Mouse (Mus musculus) hindlimb bud, embryonic 11.5 days (tissue): ENCODE measurements at regions not wholly inside any gene's neighbourhood (a gene's known extent, or its start where the extent isn't known, plus 50 kb on each side); places are given as distances from the start of the nearest gene placed in this dataset.

Source experiments
- DNase-seq: peaks from one replicate; pipeline ENCODE4 v3.0.0-alpha.2; 2012; ENCODE audit warnings: low read depth, low spot score; ENCODE audit errors: extremely low spot score

DNA sequence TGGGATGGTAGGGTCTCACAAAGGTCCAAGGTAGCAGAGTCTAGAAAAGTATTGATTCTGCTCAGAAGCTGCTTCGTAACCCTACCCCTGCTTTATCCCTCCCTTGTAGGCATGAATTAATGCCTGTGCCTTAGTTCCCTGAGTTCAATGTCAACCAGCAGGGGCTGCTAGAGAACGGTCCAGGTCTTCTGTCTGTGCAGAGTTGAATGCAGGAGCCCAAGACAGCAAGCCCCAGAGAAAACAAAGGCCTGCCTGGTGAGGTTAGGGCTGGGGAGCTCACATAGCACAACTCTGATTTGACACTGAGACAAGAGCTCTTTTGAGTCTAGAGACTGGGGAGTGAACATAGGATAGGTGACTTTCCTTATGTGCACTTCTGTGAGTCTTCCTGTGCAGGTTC, 56.6 kb downstream of the Olig3 start:
- DNase-seq: no peak

DNA sequence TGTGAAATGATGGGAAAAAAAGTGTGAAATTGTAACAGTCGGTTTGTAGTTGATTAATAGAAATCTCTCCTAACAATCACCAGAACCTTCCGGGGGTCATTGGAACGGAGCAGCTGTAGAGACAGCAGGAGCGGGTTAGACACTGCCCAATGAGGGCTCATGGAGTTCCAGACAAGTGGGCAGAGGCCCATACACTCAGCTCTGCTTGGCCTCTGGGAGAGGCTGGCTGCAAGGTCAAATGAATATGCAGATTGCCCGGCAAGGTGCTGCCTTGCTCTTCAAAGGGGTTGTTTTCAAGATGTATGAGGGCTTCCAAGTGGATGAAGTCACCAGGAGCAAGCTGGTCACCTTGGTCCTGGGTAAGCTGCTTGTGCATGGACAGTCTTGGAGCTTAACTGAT, 57.6 kb downstream of the Olig3 start:
- DNase-seq: no peak

DNA sequence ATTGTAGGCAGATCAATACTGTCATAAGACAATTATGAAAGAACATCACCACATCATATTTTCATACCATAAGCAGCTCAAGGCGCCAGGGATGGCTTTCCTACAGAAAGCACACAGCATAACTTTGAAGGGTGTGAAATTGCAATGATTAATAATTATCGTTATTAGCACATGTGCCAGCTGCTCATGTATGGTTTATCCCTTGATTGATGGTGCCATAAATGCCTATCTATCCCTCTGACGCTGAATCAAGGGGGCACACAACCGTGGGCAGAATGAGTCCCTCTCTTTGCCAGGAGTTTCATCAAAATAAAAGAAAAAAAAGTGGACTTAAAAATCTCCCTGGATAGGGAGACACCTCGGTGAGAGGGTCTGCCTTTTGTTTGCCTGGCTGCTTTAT, 58.5 kb downstream of the Olig3 start:
- no peak for DNase-seq

DNA sequence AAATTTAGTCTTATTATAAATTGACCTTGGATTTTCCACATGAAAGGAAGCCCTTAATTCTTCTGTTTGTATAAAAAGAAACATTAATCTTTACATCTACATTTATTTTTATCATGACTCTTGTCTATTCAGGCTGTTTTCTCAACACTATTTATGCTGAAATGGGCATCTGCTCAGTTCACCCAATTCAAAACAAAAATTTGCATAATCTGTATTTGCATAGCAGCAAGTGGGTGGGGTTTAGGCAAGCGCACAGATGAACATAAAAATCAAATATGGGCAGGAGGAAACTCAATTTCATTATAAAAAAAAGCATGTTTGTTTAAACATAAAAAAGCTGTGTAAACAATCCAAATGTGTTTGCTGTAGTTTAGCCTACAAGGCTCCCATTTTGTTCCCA, 67.7 kb downstream of the Olig3 start:
- no peak for DNase-seq

DNA sequence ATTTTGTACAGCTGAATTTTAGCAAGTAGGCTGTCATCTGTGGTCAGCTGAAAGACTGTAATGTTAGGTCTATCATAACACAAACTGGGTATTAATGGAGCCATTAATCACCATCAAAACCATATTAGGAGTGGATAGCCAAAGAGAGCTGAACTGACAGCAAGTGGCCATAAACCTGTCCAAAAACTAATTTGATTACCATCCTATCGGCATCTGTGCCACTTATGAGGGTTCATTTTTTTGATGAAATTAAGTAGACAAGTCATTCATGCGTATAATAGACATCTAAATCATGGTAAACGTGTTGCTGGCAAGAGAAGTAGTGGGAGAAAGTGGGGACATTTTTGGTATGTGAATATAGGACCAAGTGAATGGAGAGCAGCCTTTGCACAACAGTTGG, 68.6 kb downstream of the Olig3 start:
- no peak for DNase-seq

DNA sequence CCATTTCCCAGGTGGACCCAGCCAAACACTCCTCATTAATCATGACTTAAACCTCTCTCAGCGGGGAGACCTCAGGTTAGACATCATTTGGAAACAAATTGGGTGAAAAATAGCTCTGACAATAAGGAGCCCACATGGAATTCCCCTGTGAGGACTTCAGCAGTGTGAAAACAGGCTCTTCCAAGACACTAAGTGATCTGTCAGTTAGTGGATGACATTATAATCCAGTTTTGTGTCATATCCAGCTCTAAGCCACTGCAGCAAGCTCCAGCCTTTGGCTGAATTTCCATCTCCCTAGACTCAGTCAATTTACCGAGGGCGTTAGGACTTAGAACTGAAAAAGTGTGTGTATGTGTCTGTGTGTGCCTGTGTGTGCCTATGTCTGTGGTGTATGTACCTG, 70.5 kb downstream of the Olig3 start:
- no peak for DNase-seq

DNA sequence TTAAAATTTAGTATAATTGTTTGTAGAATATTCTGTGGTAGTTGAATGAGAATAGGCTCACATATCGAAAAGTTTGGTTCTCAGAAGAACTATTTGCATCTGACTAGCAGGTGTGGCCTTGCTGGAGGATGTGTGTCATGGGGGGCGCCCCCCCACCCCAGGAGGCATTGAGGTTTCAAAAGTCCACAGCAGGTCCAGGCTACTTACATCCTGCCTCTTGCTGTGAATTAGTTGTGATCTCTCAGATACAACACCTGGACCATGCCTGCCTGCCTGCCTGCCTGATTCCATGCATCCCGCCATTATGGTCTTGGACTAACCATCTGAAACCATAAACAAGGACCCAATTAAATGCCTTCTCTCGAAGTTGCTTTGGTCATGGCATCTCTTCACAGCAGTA, 76.2 kb downstream of the Olig3 start:
- no peak for DNase-seq

DNA sequence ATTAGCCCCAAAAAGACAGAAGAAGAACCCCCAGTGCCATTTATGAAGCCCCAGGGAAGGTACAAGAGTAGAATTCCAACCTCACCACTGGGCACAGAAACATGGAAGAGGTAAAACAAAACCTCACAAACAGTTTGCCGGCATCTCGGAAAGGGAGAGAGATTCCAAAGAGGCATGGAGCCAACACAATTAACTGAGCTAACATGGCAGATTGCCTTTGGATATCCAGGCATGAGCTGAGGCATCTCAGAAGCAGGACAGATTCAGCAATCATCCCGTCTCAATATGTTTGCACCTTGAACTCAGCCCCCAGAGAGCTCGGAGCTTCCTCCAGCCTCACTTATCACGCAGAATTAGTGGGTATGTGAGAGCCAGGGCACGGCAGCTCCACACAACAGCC, 78.3 kb downstream of the Olig3 start:
- DNase-seq: no peak

DNA sequence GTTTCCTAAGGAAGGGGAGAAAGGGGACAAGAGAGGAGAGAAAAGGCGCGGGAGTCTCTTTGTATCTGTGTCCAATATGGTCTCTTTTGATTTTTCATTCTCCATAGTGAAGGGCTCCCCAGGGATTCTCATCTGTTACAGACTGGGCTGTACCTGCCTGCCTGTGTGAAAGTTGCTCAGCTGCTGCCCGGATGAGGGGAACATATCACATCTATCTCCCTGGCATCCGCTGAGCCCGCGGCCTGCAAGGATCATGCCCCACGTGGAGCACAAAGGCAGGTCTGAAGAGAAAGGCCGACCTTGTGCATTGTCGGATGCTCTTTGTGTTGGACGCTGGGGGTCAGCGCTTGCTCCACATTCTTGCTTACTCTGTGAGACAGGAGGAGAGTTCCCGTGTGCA, 85.5 kb downstream of the Olig3 start:
- no peak for DNase-seq

DNA sequence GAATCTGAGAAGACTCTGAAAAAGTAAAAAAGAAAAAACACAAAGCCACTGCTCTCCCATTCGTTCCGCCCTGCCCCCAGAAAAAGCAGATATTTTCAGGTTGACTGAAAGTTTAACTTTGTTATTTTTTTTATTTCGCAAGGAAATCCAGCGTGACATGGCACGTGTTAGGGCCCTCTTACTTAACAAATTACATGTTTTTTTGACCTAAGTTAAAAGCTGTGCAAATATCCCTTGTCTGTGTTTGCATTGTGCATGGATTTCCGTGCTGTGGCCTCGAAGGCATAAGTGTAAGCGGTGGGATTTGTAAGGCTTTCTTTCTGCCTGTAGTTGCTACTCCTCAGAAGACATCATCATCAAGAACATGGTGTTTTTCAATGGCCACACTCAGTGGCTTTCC, 87.2 kb downstream of the Olig3 start:
- no peak for DNase-seq

DNA sequence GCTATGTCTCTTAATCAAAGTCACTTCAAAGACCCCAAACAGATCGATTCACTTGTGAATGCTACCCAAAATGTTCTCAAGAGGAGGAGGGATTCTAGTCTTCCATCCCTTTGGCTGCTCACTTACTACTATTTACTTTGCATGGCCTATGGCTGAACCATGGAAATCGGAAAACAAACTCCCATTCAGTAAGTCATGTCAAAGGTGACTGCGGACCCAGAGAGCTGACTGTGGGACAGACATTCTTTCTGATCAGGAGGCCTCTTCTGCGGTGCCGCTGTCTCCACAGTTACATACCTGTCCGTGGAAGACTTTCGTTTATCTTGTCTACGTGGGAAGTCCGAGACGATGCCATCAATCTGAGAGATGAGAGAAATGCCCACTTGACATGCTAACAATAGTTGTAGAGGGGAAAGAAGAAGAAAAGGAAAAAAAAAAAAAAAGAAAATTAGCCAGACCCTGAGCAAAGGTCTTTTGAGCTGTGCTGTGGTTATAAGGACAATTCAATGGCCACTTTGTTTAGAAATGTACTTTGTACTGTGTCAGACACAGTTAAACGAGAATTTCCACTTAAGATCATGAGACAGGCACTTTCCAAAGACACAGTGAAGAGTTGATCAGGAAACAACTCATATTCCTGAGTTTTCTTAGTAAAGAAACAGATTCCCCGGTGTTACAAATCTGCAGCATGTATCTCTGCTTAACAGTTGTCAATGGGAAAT, 92.7 kb downstream of the Olig3 start:
- no peak for DNase-seq

DNA sequence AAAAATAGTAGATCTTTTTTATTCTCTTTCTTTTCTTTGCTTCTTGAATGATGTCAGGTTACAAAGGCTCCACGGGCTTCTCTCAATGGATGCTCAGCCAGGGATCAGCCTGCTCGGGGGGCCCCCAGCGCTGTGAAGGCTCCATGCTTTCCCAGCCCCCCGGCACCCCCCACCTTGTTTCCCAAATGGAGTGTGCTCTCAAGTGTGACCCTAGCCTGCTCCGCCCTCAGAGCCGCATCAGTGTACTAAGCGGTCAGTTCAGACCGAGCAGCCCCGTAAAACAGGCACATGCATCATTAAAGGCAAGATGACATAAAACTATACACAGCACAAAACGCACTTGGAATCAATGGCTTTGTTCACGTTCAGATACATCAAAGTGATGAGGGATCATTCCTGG, 102.7 kb downstream of the Olig3 start:
- DNase-seq: no peak

DNA sequence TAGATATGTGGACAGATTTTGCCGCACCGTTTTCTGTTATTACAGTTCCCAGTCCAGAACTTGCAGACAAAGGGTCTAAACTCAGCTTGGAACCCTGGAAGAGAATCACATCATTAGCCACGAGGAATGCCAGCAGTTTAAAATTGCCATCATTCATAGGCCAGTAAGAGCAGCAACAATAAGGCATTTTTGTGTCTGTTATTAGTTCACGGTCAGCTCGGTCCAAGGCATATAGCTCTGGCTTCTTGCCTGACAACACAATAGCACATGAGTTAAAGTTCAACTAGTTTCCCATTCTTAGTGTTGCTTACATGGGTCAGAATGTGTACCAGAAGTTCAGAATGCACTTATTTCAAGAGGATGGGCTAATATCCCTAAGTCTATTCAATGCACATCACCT, 103.4 kb downstream of the Olig3 start:
- DNase-seq: no peak

DNA sequence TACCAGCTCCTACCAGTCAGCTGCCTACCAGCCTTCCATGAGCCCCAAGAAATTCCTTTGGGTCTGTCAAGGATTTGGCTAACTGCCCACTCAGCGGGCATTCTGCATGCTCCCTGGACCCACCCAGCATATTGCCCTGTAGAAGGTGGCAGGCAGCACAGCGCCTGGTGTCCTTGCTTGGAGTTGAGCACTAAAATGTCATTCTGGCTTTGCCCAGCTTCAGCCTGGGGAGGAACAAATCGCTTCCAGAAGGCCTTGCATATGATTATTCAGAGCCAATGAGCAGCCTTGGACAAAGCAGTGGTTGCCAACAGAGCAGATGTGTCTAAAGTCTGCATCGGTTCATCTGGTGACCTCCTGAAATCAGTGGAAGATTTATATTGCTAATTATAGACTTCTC, 103.8 kb downstream of the Olig3 start:
- no peak for DNase-seq

DNA sequence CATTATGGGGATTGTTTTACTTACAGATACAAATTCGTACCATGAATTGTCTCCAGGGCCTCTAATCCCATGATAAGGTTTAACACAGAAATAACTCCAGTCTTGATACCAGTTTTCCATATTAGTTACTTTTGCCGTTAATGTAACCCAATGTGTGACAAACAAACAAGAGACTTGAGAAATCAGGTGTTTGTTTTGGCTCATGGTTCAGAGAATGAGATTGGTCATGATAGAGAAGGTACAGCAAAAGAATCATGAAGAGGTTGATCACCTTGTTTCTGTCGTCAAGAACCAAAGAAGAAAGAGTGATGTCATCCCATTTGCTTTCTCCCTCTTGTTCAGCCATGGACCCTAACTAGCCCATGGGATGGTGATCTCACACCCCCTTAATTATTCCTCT, 107.5 kb downstream of the Olig3 start:
- no peak for DNase-seq

DNA sequence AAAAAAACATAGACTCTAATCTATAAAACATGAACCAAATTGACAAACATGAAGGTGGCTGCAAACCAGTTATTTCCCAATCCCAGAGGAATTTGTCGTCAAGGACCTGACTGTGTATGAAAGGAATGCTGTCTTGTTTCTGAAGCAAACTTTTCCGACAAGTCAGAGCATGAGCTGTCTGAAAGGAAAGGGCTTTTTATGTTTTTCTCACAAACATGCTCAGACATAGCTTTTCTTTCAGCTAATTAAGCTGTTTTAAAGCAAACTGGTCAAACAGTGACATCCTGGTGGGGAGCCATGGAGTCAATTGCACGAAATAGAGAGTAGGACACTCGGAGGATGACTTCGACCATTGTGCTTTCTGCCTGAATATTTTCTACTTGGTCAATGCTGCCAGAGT, 108.2 kb downstream of the Olig3 start:
- no peak for DNase-seq

DNA sequence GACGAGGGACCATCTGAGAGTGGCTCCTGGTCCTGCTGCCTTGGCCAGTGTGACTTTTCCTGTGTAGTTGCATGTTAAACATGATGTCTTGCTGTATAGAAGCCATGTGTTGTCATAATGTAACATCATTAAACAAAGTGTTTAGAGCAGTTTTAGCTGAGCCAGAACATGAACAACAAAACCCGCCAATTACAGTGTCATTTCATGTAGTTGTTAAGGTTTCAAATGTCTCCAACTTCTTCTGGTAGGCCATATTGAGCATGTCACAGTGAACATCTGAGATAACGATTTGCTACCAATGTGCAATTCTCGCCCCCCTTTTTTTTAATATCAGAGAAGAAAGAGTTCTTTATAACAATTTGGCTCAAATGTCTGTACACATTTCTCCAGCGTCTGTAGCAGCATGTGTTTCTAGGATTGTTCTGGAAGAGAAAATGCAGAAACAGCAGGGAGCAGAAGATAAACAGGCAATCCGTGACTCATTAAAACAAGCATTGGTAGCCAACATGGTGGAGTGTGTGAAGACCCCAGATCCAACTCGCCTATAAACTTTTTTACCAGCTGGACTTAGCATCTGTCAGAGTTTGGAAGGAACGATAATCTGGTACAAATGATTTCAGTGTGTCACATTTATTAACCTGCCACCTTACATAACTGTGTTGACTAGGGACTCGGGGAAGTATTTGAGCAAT, 115.2 kb downstream of the Olig3 start:
- no peak for DNase-seq

DNA sequence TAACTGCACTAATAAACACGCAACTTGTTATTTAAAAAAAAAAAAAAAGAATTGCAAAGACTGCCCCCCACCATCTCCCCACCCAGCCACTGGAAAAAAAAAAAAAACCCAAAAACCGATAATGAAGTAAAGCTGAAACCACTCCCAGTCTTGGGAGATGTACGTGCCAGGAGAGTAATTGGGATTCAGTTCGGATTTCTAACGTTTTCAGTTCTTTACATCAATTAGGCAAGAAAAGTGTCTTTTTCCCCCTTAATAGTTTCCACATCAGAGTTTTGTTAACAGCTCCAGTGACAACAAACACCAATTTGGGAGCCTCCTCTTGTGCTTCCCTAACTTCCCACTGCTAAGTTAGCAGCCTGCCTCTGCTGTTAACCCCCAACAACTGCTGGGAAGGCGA, 115.7 kb downstream of the Olig3 start:
- DNase-seq: no peak

DNA sequence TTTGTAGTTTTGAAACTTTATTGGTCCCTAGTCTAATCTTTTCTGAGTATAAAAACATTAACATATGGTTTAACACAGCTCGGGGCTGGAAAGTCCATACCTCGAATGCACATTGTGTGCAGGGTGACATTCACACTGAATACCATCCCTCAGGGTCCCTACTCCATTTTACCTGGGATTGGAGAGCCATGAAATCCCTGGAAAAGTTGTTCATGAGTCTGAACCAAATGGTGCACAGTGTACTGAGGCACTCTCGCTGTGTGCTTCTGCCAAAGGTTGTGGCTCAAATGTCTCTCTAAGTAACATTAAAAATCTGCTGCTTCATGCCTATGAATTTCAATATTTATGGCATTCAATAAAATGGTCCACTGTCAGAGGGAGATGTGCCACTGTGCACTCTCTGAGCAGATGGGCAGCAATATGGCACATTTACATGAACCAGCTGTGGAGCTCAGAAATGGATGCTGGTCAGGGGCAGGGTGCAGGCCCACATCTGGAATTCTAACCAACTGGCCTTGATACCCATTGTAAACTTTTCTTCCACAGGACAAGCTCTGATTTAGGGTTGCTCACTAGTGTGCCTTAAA, 116.7 kb downstream of the Olig3 start:
- no peak for DNase-seq

DNA sequence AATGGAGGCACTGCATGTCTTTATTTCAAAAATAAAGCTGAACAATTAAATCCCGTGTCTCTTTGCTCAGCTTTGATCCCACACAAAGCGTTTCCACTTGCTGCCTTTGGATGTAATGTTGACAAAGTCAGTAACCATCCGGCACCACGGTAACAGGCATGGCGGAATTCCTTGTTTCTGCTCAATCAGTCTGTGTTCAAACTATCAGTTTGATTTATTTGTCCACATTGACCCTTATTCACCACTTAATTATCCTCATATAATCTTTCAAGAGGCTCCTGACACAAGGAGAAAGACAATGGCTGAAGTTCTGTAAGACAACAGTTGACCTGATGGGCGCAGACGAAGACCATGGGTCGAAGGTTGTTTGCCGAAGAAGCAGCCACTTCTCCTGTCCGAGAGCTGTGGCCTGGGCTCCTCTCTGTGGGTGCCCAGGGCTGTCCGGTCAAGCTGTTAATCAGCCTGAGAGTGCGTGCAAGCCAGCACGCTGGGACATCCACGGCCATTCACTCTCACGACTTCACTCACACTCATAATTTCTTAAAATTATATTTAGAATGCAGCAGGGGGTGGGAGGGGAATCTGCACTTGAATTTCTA, 106.1 kb upstream of the Ifngr1 start:
- DNase-seq: no peak

DNA sequence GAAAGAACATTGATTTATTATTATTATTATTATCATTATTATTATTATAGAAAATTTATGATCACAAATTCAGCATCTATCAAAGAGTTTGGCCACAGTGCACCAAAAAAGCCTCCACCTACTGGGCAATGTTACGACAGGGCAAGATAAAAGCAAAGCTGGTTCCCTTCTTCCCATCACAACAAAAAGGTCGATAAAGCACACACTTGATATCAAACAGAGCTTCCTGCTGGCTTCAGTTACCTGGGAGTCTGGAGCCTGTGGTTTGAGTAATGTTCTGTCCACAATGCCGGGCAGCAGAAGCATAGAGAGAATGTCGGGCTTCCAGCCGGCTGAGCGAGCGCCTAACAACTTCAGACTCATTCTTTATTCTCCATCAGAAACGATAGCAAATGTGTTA, 101.2 kb upstream of the Ifngr1 start:
- DNase-seq: no peak
